Mouse (Mus musculus): ENCODE measurements around the gene Vrk1. TPM values are rescaled to one million over a fixed set of nuclear protein-coding genes. Genes with fewer than 3 reads are reported as not detected.

Gene Vrk1
- polyA plus RNA-seq, 1 experiment from 2014 or later, result 98.0 TPM

DNA sequence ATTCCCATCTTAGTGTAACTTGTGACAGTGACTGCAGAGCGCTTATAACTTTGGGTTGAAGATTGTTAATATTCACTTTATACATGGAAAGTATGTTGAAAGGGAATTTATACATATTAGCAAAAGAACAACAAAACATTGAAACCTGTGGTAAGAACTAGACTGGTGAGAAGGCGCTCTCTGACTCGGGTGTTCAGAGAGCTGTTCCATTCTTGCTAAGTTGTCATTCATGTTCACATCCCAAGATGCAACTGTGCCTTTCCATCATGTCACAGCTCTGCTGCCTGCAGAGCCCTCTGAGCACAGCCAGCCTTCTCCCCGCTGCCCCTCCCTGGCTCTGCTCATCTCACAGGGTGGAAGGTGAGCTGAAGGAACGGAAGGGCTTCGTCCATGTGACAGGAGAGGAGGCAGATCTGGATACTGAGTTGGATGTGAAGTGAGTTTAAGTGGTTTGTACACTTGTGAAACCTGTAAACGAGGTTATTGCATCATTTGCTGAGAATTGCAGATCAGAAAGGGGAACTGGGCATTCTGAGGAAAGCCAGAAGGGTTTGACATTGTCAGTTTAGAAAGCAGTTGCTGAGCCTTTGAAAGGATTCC lies 20.2 kb downstream of the Vrk1 start:
- H3K4me3 ChIP-seq (ENCODE audit: low read depth, low read length), result no peak overlapping the region
- WGBS, result 94% methylated on average over 7 of the region's 7 CpGs
- ATAC-seq (ENCODE audit: low FRiP score) (no peak), DNase-seq (ENCODE audit: low spot score, missing footprints) (no peak)
- H3K36me3 ChIP-seq (ENCODE audit: control insufficient read depth, insufficient read depth, low read length), result no peaks in the 10 kb centered on the region
- no peaks in the 10 kb centered on the region for H3K27me3 ChIP-seq (ENCODE audit: control insufficient read depth, insufficient read depth, low read length)
- H3K4me1 ChIP-seq (ENCODE audit: control insufficient read depth, insufficient read depth, low read length), result no peaks in the 10 kb centered on the region
- no peaks in the 10 kb centered on the region for H3K9me3 ChIP-seq (ENCODE audit: control insufficient read depth, low read length)
- no peak overlapping the region for H3K27ac ChIP-seq (ENCODE audit: low read depth, low read length)
- no peak overlapping the region for H3K9ac ChIP-seq (ENCODE audit: low read length)
- H3K4me2 ChIP-seq, result no peak overlapping the region

DNA sequence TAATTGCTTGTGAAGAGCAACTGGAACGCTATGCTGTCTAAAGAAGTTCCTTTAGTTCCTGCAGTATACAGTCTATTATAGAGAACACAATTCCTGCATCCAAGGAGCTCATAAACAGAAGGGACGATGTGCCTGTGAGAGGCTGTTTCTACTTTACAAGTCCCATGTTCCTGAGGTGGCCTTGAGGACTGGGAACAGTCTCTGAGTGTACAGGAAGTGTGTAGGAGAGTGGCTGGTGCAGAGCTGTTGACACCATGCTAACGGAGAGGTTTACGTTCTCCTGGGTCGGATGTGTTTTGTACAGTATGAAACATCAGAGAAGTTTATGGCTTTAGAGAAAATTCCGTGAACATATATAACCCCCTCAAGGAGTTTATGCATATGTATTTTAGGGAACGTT lies 20.8 kb downstream of the Vrk1 start:
- H3K4me1 ChIP-seq (ENCODE audit: control insufficient read depth, insufficient read depth, low read length), result no peaks in the 10 kb centered on the region
- DNase-seq (ENCODE audit: low spot score, missing footprints) (no peak), ATAC-seq (ENCODE audit: low FRiP score) (no peak)
- whole genome bisulfite sequencing, result 95% methylated on average over 7 of the region's 7 CpGs
- H3K4me2 ChIP-seq, result no peak overlapping the region
- H3K27me3 ChIP-seq (ENCODE audit: control insufficient read depth, insufficient read depth, low read length), result no peaks in the 10 kb centered on the region
- no peaks in the 10 kb centered on the region for H3K36me3 ChIP-seq (ENCODE audit: control insufficient read depth, insufficient read depth, low read length)
- no peak overlapping the region for H3K9ac ChIP-seq (ENCODE audit: low read length)
- no peaks in the 10 kb centered on the region for H3K9me3 ChIP-seq (ENCODE audit: control insufficient read depth, low read length)
- no peak overlapping the region for H3K4me3 ChIP-seq (ENCODE audit: low read depth, low read length)
- no peak overlapping the region for H3K27ac ChIP-seq (ENCODE audit: low read depth, low read length)

DNA sequence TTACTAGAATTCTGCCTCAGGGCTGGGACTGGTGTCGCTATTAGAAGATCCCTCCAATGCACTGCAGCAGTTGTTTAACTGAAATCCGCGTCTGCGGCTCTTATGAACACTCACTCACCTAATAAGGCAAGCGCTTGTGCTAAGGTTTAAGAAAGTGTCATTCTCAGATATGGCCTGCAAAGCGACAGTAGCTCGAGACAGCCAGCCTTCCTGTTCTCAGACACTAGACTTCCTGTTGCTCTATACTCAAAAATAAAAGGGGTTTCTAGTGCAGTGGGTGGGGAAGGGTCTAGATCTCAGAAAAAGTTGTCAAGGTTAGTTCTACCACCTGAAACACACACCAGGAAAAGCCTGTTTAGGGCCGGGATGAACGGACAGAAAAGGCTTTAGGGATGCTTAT lies 21.9 kb downstream of the Vrk1 start:
- Histone ChIP-seq H3K4me1 (ENCODE audit: control insufficient read depth, insufficient read depth, low read length) (no peaks in the 10 kb centered on the region), H3K4me3 (ENCODE audit: low read depth, low read length) (no peak overlapping the region), H3K27ac (ENCODE audit: low read depth, low read length) (no peak overlapping the region), H3K4me2 (no peak overlapping the region), H3K36me3 (ENCODE audit: control insufficient read depth, insufficient read depth, low read length) (no peaks in the 10 kb centered on the region), H3K27me3 (ENCODE audit: control insufficient read depth, insufficient read depth, low read length) (no peaks in the 10 kb centered on the region), H3K9ac (ENCODE audit: low read length) (no peak overlapping the region), H3K9me3 (ENCODE audit: control insufficient read depth, low read length) (no peaks in the 10 kb centered on the region)
- no peak for ATAC-seq (ENCODE audit: low FRiP score)
- 93% methylated on average over 9 of the region's 9 CpGs for WGBS
- no peak for DNase-seq (ENCODE audit: low spot score, missing footprints)

GRCm38 (mm10) chr12:106032361-106032760 lies 22.3 kb downstream of the Vrk1 start:
- ATAC-seq (ENCODE audit: low FRiP score) (no peak), DNase-seq (ENCODE audit: low spot score, missing footprints) (no peak)
- no peak overlapping the region for H3K4me3 ChIP-seq (ENCODE audit: low read depth, low read length)
- no peaks in the 10 kb centered on the region for H3K4me1 ChIP-seq (ENCODE audit: control insufficient read depth, insufficient read depth, low read length)
- no peak overlapping the region for H3K27ac ChIP-seq (ENCODE audit: low read depth, low read length)
- H3K9ac ChIP-seq (ENCODE audit: low read length), result no peak overlapping the region
- H3K9me3 ChIP-seq (ENCODE audit: control insufficient read depth, low read length), result no peaks in the 10 kb centered on the region
- H3K36me3 ChIP-seq (ENCODE audit: control insufficient read depth, insufficient read depth, low read length), result peaks cover 1% of the 10 kb centered on the region; the same call in 1 of the 2 replicates
- no peaks in the 10 kb centered on the region for H3K27me3 ChIP-seq (ENCODE audit: control insufficient read depth, insufficient read depth, low read length)
- WGBS, result 96% methylated on average over 12 of the region's 12 CpGs
- no peak overlapping the region for H3K4me2 ChIP-seq

GRCm38 (mm10) chr12:106034267-106034666 lies 24.2 kb downstream of the Vrk1 start:
- no peak for ATAC-seq (ENCODE audit: low FRiP score)
- WGBS, result 92% methylated on average over 7 of the region's 7 CpGs

DNA sequence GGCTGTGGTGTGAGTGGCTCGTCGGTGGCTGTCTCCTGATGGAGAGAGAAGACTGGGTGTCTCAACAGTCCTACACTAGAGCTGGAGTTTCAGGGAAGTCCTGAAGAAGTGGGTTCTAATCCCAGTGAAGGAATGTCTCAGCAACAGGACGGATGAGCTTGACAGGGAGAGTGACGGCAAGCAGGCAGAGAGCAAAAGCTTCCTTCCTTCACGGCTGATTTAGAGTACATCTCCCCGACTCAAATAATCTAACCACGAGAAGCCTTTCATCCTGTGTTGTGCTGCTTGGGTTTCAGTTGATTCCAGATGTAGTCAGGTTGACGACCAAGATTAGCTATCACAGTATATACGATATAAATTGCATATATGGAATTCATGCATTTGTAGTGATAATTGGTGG lies 24.7 kb downstream of the Vrk1 start:
- H3K4me2 ChIP-seq, result no peak overlapping the region
- no peak overlapping the region for H3K4me3 ChIP-seq (ENCODE audit: low read depth, low read length)
- no peak for ATAC-seq (ENCODE audit: low FRiP score)
- no peak overlapping the region for H3K9ac ChIP-seq (ENCODE audit: low read length)
- no peaks in the 10 kb centered on the region for H3K4me1 ChIP-seq (ENCODE audit: control insufficient read depth, insufficient read depth, low read length)
- H3K27ac ChIP-seq (ENCODE audit: low read depth, low read length), result no peak overlapping the region
- peaks cover 2% of the 10 kb centered on the region; the same call in 1 of the 2 replicates for H3K36me3 ChIP-seq (ENCODE audit: control insufficient read depth, insufficient read depth, low read length)
- WGBS, result 91% methylated on average over 9 of the region's 9 CpGs
- no peaks in the 10 kb centered on the region for H3K27me3 ChIP-seq (ENCODE audit: control insufficient read depth, insufficient read depth, low read length)
- no peaks in the 10 kb centered on the region for H3K9me3 ChIP-seq (ENCODE audit: control insufficient read depth, low read length)
- DNase-seq (ENCODE audit: low spot score, missing footprints), result no peak

More at GRCm38 (mm10) chr12:106034267-106034666, 24.2 kb downstream of the Vrk1 start:
- H3K9me3 ChIP-seq (ENCODE audit: control insufficient read depth, low read length), result no peaks in the 10 kb centered on the region
- H3K36me3 ChIP-seq (ENCODE audit: control insufficient read depth, insufficient read depth, low read length), result peaks cover 2% of the 10 kb centered on the region; the same call in 1 of the 2 replicates
- H3K9ac ChIP-seq (ENCODE audit: low read length), result no peak overlapping the region
- H3K4me1 ChIP-seq (ENCODE audit: control insufficient read depth, insufficient read depth, low read length), result no peaks in the 10 kb centered on the region
- no peak for DNase-seq (ENCODE audit: low spot score, missing footprints)
- no peaks in the 10 kb centered on the region for H3K27me3 ChIP-seq (ENCODE audit: control insufficient read depth, insufficient read depth, low read length)
- H3K27ac ChIP-seq (ENCODE audit: low read depth, low read length), result no peak overlapping the region
- H3K4me3 ChIP-seq (ENCODE audit: low read depth, low read length), result no peak overlapping the region
- no peak overlapping the region for H3K4me2 ChIP-seq

GRCm38 (mm10) chr12:106040259-106040658 lies 30.2 kb downstream of the Vrk1 start:
- DNase-seq (ENCODE audit: low spot score, missing footprints) (no peak), ATAC-seq (ENCODE audit: low FRiP score) (no peak)
- H3K4me2 ChIP-seq, result no peak overlapping the region
- H3K27me3 ChIP-seq (ENCODE audit: control insufficient read depth, insufficient read depth, low read length), result no peaks in the 10 kb centered on the region
- H3K4me3 ChIP-seq (ENCODE audit: low read depth, low read length), result no peak overlapping the region
- no peaks in the 10 kb centered on the region for H3K9me3 ChIP-seq (ENCODE audit: control insufficient read depth, low read length)
- 91% methylated on average over 7 of the region's 7 CpGs for WGBS
- no peak overlapping the region for H3K27ac ChIP-seq (ENCODE audit: low read depth, low read length)
- no peaks in the 10 kb centered on the region for H3K4me1 ChIP-seq (ENCODE audit: control insufficient read depth, insufficient read depth, low read length)
- H3K9ac ChIP-seq (ENCODE audit: low read length), result no peak overlapping the region
- peaks cover 4% of the 10 kb centered on the region for H3K36me3 ChIP-seq (ENCODE audit: control insufficient read depth, insufficient read depth, low read length)

DNA sequence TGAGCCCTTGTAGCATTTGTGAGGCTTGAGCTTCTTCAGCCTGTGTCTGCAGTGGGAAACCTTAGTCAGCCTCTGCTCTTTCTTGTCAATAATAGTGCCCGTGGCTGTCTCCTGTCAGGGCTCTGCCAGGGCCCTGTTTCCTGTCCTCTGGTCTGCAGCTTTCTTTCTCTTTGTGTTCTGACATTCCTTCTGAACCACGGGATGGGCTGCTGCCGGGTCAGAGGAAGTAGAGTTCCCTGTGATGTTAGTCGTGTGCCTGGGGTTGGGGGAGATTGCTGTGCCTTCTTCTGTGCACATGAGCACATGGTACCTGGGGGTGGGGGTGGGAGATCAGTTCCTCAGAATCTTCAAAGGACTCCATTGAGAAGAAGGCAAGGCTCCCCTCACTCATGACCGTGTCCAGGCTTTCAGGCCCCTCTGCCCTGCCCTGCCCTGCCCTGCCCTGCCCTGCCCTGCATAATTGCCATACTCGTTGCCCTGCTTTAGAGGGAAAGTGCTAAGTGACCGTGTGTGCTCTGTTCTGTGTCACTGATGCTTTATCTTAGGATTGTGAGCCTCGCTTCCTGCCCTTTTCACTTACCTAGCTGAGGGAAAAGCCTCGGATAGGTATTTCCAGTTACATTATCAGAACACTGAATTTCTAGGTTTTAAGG lies 36.2 kb downstream of the Vrk1 start:
- Histone ChIP-seq H3K4me3 (ENCODE audit: low read depth, low read length) (no peak overlapping the region), H3K9ac (ENCODE audit: low read length) (no peak overlapping the region), H3K36me3 (ENCODE audit: control insufficient read depth, insufficient read depth, low read length) (peaks cover 4% of the 10 kb centered on the region; the same call in 1 of the 2 replicates), H3K4me2 (no peak overlapping the region), H3K9me3 (ENCODE audit: control insufficient read depth, low read length) (no peaks in the 10 kb centered on the region), H3K27me3 (ENCODE audit: control insufficient read depth, insufficient read depth, low read length) (no peaks in the 10 kb centered on the region), H3K4me1 (ENCODE audit: control insufficient read depth, insufficient read depth, low read length) (0 out of 2 replicates have a peak, but pooled peaks cover 2% of the 10 kb centered on the region), H3K27ac (ENCODE audit: low read depth, low read length) (no peak overlapping the region)
- DNase-seq (ENCODE audit: low spot score, missing footprints), result no peak
- no peak for ATAC-seq (ENCODE audit: low FRiP score)
- 50% methylated on average over 9 of the region's 9 CpGs for WGBS

- H3K4me2 ChIP-seq, result no peak overlapping the region
- H3K9me3 ChIP-seq (ENCODE audit: control insufficient read depth, low read length), result no peaks in the 10 kb centered on the region
- H3K27me3 ChIP-seq (ENCODE audit: control insufficient read depth, insufficient read depth, low read length), result no peaks in the 10 kb centered on the region
- WGBS, result 92% methylated on average over 7 of the region's 7 CpGs
- H3K4me1 ChIP-seq (ENCODE audit: control insufficient read depth, insufficient read depth, low read length), result no peaks in the 10 kb centered on the region
- H3K27ac ChIP-seq (ENCODE audit: low read depth, low read length), result no peak overlapping the region
- peaks cover 3% of the 10 kb centered on the region; the same call in 1 of the 2 replicates for H3K36me3 ChIP-seq (ENCODE audit: control insufficient read depth, insufficient read depth, low read length)
- no peak overlapping the region for H3K9ac ChIP-seq (ENCODE audit: low read length)
- DNase-seq (ENCODE audit: low spot score, missing footprints) (no peak), ATAC-seq (ENCODE audit: low FRiP score) (no peak)
- no peak overlapping the region for H3K4me3 ChIP-seq (ENCODE audit: low read depth, low read length)
Measured at GRCm38 (mm10) chr12:106052271-106052670, 42.2 kb downstream of the Vrk1 start.

Data from midbrain, embryonic 11.5 days (tissue).